Mouse (Mus musculus) thymus, postnatal 4 days (tissue): ENCODE data around the gene Sox12.

Experiments
- DNase-seq: peaks from one replicate; pipeline ENCODE4 v3.0.0; 2021

The Sox12 gene

DNA sequence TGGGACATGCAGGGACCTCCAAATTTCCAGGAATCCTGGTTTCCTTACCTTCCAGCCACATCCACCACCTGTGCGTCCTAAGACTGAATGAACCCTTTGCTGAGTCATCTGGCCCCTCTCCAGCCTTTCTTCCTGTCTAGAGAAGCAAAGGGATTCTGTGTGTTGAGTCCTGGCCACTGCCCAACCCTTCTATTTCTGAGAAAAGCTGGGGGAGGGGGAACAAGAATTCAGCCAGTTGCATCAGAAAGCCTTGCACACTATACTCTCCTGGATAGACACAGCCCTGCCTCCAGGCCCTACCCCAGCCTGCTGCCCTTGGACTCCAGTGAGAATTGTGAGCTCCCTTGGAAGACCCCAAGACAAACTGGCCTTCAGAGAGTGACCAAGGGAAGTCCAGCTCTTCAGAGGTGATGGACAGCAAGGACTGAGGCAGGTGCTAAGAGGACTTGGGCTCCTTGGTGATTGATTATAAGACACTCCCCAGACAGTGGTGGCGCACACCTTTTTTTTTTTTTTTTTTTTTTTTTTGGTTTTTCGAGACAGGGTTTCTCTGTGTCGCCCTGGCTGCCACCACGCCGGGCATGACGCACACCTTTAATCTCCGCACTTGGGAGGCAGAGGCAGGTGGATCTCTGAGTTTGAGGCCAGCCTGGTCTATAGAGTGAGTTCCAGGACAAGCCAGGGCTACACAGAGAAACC, 47.9 kb downstream of the Sox12 start:
- no peak for DNase-seq

DNA sequence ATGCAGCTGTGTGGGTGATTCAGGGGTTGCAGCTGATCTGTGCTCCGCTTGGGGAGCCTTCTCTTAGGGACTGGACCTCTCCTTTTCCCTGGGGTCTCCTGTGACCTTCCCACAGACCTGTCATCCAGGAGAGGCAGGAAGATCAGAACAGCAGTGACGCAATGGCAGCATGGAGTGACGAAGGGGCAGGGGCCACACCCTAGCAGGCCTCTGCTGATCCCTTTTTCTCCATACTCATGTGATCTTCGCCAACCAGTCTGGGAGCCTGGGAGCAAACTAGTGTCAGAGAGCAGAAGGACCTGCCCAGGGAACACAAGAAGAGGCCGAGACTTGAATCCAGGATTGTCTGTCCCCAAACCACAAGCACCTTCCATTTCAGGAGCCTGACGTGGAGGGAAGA, 48.7 kb downstream of the Sox12 start:
- no peak for DNase-seq

DNA sequence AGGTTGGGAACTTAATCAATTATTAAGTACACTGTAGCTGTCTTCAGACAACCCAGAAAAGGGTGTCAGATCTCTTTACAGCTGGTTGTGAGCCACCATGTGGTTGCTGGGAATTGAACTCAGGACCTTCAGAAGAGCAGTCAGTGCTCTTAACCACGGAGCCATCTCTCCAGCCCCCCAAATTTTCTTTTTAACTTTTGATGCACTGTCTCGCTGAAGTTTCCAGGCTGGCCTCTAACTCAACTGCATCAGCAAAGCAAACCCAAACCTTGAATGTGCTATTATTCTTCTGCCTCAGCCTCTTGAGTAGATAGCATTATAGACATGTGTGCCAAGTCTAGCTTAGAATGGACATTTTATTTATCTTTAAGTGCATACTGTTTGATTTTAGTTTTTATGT, 50.1 kb downstream of the Sox12 start:
- no peak for DNase-seq

GRCm38 (mm10) chr2:152346776-152347465, 50.9 kb downstream of the Sox12 start:
- no peak for DNase-seq

DNA sequence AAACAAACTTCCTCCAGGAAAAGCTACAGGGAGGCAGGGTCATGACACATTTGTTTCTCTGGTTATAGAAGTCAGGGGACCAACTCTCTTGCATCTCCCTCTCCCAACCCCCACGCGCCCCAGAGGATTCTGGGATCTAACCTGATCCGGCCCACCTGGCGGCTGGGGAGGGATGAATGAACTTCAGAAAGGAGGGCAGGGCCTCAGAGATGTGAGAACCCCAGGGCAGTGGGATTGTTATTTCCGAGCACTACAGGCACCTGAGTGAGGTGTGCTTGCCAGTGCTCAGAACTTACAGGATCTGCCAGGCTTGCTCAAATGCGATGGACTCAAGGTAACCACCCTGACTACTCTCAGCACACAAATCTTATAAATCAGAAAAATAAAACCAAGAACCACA, 52.5 kb downstream of the Sox12 start:
- no peak for DNase-seq

DNA sequence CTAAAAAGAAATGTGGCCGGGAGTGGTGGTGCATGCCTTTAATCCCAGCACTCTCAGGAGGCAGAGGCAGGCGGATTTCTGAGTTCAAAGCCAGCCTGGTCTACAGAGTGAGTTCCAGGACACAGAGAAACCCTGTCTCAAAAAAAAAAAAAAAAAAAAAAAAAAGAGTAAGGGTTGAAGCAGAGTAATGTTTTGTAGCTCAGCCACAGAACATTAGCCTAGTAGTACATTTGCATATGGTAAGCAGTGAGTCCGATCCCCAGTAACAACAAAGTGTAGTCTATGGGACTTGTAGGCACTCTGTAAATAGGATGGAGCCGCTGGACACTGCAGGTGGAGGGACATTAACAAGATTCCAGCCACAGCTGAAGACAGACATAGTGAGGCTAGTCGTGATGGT, 53.0 kb downstream of the Sox12 start:
- no peak for DNase-seq

DNA sequence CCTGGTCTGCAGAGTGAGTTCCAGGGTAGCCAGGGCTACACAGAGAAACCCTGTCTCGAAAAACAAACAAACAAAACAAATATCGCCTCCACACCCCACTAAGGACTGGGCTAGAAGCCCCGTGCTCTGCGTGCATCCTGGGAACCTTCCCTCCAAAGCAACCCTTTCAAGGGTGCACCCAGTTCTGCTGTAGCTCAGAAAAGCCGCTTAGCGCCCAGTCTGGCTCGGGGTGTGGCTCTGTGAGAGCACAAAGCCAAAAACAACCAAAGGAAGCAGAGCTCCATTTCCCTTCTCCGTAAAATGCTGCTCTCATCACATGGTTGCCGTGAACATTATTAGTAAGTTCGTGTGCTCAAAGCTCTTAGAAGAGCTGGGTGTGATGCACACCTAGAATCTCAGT, 53.5 kb downstream of the Sox12 start:
- DNase-seq, result peak; percentile 49
